Mouse (Mus musculus): ENCODE measurements at regions not wholly inside any gene's neighbourhood (a gene's known extent, or its start where the extent isn't known, plus 50 kb on each side); places are given as distances from the start of the nearest gene placed in this dataset.
A peak's percentile ranks its signal among the peaks of the same experiment; 100 is the strongest.

DNA sequence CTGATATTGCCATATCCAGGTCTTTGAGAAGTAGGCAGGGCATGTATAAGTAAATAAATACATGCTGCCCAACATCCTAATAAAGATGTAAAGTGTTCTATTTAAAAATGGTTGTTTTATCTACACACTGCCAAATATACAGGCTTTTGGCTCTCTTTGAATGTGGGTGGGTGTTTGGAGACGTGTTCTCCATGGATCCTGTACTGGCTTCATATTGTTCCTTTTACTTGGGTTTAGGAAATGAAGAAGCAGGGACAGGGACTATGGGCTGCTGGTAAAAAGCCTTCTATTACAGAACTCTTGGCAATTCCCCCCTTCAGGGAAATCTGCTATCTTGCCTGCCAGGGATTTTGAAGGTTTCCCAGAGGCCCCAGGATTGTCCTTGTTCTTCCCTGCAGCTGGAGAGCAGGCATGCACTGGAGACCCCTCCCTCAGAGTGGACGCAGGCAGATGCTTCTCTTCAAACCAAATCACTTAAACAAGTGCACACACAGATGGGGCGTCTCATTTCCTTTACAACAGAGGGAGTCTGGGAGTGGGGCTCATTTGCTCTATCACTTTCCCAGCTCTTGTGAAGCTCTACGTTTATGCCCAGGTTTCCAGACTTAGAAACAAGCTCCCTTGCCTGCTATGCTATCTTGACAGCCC is 502.6 kb upstream of the Nrp1 start:
- DNase-seq: no peak
- Histone ChIP-seq H3K4me1 (ENCODE audit: control insufficient read depth, insufficient read depth, low read length) (no peaks in the 10 kb centered on the region), H3K27me3 (ENCODE audit: control insufficient read depth, insufficient read depth, low read length) (no peaks in the 10 kb centered on the region), H3K27ac (ENCODE audit: insufficient read depth, low read length) (no peak overlapping the region), H3K4me3 (replicated peaks; ENCODE audit: insufficient read depth, low read depth, low read length) (no peak overlapping the region)
- WGBS: 53% methylated on average over 4 of the region's 4 CpGs
- no peak for TF ChIP-seq POLR2A (IDR thresholded peaks at IDR 0.05; ENCODE audit: borderline replicate concordance, insufficient read depth, low read length)
- TF ChIP-seq CTCF (IDR thresholded peaks at IDR 0.05; ENCODE audit: borderline replicate concordance, insufficient read depth, low read depth, low read length): no peak

DNA sequence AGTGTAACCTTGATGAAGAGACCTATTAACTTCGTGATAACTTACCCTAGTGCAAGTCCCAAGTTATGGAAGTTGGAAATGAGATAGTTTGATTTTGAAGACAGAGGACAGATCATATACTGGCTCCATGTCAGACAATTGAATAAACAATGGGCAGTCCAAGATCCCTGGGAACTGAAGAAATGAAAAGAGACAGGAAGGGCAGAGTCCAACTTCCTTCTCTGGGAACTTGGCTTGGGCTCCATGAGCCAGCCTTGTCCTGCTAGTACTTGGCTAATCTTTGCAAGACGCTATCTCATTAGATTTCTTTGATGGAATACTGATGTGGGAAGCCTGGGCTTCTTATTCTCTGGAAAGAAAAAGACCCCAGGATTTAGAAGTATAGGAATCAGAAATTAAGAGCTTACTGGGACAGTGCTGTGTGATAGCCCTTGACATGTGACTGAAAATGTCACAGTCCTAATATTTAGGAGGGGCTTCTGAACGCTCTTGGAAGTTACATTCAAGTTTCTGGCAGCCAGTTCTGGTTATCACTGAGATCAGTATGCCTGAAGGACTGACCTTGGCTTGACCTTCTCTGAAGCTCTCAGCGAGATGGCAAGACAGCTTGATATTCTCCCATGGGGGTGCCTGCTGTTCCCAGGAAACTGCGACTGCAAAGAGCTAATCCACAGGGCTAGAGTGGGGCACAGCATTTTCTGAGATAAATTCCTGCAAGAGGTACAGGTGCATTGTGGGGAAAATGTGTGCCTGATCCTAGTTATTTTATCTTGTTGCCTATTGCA is 501.9 kb upstream of the Nrp1 start:
- TF ChIP-seq POLR2A (IDR thresholded peaks at IDR 0.05; ENCODE audit: borderline replicate concordance, insufficient read depth, low read length): no peak
- no peak for TF ChIP-seq CTCF (IDR thresholded peaks at IDR 0.05; ENCODE audit: borderline replicate concordance, insufficient read depth, low read depth, low read length)
- Histone ChIP-seq H3K27ac (ENCODE audit: insufficient read depth, low read length) (no peak overlapping the region), H3K27me3 (ENCODE audit: control insufficient read depth, insufficient read depth, low read length) (no peaks in the 10 kb centered on the region), H3K4me1 (ENCODE audit: control insufficient read depth, insufficient read depth, low read length) (no peaks in the 10 kb centered on the region), H3K4me3 (replicated peaks; ENCODE audit: insufficient read depth, low read depth, low read length) (no peak overlapping the region)
- no peak for DNase-seq
- 45% methylated on average over 5 of the region's 5 CpGs for WGBS

DNA sequence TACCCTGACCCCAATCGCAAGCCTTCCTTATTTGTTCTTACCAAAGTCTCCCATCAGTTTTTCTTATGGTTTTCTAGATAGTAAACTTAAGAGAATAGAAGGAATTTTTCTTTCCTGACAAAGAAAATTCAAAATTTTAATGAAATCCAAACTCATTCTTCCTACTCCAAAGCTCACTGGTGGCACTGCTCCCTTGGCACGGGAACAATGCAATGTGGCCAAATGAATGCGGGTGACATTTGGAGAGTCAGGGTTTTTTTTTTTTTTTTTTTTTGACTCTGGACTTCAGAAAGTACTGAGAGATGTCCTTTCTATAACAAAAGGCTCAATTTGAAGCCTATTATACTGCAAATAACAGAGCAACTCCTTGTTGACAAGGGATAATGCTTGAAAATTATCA is 499.4 kb upstream of the Nrp1 start:
- H3K27me3 ChIP-seq (ENCODE audit: control insufficient read depth, insufficient read depth, low read length): no peaks in the 10 kb centered on the region
- no peak overlapping the region for H3K27ac ChIP-seq (ENCODE audit: insufficient read depth, low read length)
- WGBS: 26% methylated on average over 3 of the region's 3 CpGs

DNA sequence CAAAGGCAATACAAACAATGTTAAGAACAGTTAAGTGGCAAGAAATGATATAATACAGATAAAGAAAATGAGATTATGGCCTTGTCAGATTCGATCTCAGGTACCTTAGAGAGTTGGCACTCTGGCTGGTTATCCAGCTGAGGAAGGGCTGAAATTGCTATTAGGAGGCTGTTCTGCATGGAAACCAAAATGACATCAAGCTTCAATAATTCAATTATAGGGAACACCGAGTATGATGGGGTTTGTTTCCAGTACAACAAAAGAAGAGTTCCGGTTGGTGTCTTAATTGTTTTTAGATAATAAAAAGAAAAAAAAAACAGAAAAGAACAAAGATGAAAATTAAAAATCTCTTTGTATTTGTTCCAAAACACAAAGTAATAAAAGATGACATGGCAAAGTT is 498.0 kb upstream of the Nrp1 start:
- DNase-seq: no peak
- no peak overlapping the region for H3K27ac ChIP-seq (ENCODE audit: insufficient read depth, low read length)
- no peaks in the 10 kb centered on the region for H3K27me3 ChIP-seq (ENCODE audit: control insufficient read depth, insufficient read depth, low read length)
- no peak overlapping the region for H3K4me3 ChIP-seq (replicated peaks; ENCODE audit: insufficient read depth, low read depth, low read length)
- no peaks in the 10 kb centered on the region for H3K4me1 ChIP-seq (ENCODE audit: control insufficient read depth, insufficient read depth, low read length)
- TF ChIP-seq CTCF (IDR thresholded peaks at IDR 0.05; ENCODE audit: borderline replicate concordance, insufficient read depth, low read depth, low read length) (no peak), POLR2A (IDR thresholded peaks at IDR 0.05; ENCODE audit: borderline replicate concordance, insufficient read depth, low read length) (no peak)
- WGBS: 66% methylated on average over 3 of the region's 3 CpGs

More for the DNA sequence above, 499.4 kb upstream of the Nrp1 start:
- DNase-seq: peak; percentile 12 to 20
- TF ChIP-seq CTCF (IDR thresholded peaks at IDR 0.05; ENCODE audit: borderline replicate concordance, insufficient read depth, low read depth, low read length): no peak
- no peak for TF ChIP-seq POLR2A (IDR thresholded peaks at IDR 0.05; ENCODE audit: borderline replicate concordance, insufficient read depth, low read length)
- Histone ChIP-seq H3K4me3 (replicated peaks; ENCODE audit: insufficient read depth, low read depth, low read length) (no peak overlapping the region), H3K4me1 (ENCODE audit: control insufficient read depth, insufficient read depth, low read length) (no peaks in the 10 kb centered on the region)

DNA sequence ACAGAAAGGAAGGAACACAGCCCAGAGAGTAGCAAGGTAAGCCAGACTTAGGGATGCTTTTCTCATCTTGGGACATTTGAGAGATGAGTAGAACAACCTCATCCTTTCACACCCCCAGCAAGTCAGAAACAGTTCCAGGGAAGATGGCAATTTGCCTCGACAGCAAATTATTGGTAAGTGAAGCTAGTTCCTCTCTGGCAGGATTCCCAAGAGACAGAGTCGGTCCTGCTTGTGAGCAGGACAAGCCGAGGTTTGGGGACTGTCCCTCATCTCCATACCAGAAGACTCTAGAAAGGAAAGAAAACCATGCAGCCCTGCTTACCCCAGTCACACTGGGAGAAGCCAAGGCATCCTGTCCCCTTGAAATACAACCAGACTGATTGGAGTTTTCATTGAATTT is 497.5 kb upstream of the Nrp1 start:
- H3K4me1 ChIP-seq (ENCODE audit: control insufficient read depth, insufficient read depth, low read length): no peaks in the 10 kb centered on the region
- H3K27ac ChIP-seq (ENCODE audit: insufficient read depth, low read length): no peak overlapping the region
- TF ChIP-seq POLR2A (IDR thresholded peaks at IDR 0.05; ENCODE audit: borderline replicate concordance, insufficient read depth, low read length) (no peak), CTCF (IDR thresholded peaks at IDR 0.05; ENCODE audit: borderline replicate concordance, insufficient read depth, low read depth, low read length) (no peak)
- no peaks in the 10 kb centered on the region for H3K27me3 ChIP-seq (ENCODE audit: control insufficient read depth, insufficient read depth, low read length)
- no peak for DNase-seq
- WGBS: 16% methylated on average over 3 of the region's 3 CpGs
- no peak overlapping the region for H3K4me3 ChIP-seq (replicated peaks; ENCODE audit: insufficient read depth, low read depth, low read length)

DNA sequence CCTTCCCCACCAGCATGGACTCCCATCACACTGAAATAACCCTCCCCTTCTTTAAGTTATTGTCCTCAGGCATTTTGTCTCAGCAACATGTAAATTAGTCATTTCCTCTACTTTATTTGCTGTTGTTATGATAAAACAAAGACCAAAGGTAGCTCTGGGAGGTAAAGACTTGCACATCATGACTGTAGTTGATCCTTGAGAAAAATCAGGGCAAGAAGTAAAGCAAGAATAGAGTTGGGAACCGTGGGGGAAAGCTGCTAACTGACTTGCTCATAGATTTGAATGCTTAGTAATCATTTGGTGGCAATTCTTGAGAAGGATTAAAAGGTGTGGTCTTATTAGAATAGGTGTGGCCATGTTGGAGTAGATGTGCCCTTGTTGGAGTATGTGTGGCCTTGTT is 473.8 kb upstream of the Nrp1 start:
- Histone ChIP-seq H3K27me3 (ENCODE audit: control insufficient read depth, insufficient read depth, low read length) (no peaks in the 10 kb centered on the region; the same call in 1 of the 2 replicates), H3K4me1 (ENCODE audit: control insufficient read depth, insufficient read depth, low read length) (no peaks in the 10 kb centered on the region), H3K27ac (ENCODE audit: insufficient read depth, low read length) (no peak overlapping the region), H3K4me3 (replicated peaks; ENCODE audit: insufficient read depth, low read depth, low read length) (no peak overlapping the region)
- 64% methylated on average over 1 of the region's 1 CpGs for WGBS
- DNase-seq: no peak
- no peak for TF ChIP-seq CTCF (IDR thresholded peaks at IDR 0.05; ENCODE audit: borderline replicate concordance, insufficient read depth, low read depth, low read length)
- no peak for TF ChIP-seq POLR2A (IDR thresholded peaks at IDR 0.05; ENCODE audit: borderline replicate concordance, insufficient read depth, low read length)

DNA sequence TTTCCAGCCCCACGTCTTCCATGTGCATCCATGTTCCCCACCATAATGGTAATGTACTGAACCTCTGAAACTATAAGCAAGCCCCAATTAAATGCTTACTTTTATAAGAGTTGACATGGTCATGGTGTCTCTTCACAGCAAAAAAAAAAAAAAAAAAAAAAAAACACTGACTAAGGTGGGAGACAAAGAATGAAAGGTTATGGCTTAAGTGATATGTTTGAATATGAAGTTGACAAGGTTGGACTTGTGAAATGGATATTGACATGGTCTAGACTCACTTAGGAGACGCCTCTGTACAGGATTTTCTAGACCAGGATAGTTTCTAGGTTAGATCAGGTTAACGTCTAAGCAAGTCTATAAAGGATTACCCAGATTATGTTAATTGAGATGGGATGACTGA is 473.2 kb upstream of the Nrp1 start:
- no peak overlapping the region for H3K27ac ChIP-seq (ENCODE audit: insufficient read depth, low read length)
- WGBS: 78% methylated on average over 3 of the region's 3 CpGs
- no peak for TF ChIP-seq POLR2A (IDR thresholded peaks at IDR 0.05; ENCODE audit: borderline replicate concordance, insufficient read depth, low read length)
- no peak for TF ChIP-seq CTCF (IDR thresholded peaks at IDR 0.05; ENCODE audit: borderline replicate concordance, insufficient read depth, low read depth, low read length)
- no peak for DNase-seq
- no peaks in the 10 kb centered on the region; the same call in 1 of the 2 replicates for H3K27me3 ChIP-seq (ENCODE audit: control insufficient read depth, insufficient read depth, low read length)
- no peaks in the 10 kb centered on the region for H3K4me1 ChIP-seq (ENCODE audit: control insufficient read depth, insufficient read depth, low read length)
- H3K4me3 ChIP-seq (replicated peaks; ENCODE audit: insufficient read depth, low read depth, low read length): no peak overlapping the region

DNA sequence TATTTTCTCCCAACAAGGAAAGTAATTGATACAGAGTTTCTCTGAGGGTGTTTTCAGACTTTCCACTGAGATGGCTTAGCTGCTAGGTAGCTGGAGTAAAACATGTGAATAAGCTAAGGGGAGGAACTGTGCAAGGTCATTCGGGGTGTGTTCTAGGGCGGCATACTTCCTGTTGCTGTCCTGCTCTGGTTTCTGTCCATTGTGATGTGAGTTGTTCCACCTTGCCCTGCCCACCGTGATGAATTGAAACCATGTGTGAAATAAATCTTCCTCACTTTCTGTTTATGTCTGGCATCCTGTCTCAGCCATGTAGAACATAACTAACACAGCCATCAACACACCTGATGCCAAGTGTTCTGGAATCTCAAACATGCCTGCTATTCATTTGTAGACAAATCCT is 472.6 kb upstream of the Nrp1 start:
- H3K27me3 ChIP-seq (ENCODE audit: control insufficient read depth, insufficient read depth, low read length): no peaks in the 10 kb centered on the region; the same call in 1 of the 2 replicates
- no peak for DNase-seq
- no peak for TF ChIP-seq CTCF (IDR thresholded peaks at IDR 0.05; ENCODE audit: borderline replicate concordance, insufficient read depth, low read depth, low read length)
- no peak for TF ChIP-seq POLR2A (IDR thresholded peaks at IDR 0.05; ENCODE audit: borderline replicate concordance, insufficient read depth, low read length)
- no peak overlapping the region for H3K4me3 ChIP-seq (replicated peaks; ENCODE audit: insufficient read depth, low read depth, low read length)
- 85% methylated on average over 3 of the region's 3 CpGs for WGBS
- H3K4me1 ChIP-seq (ENCODE audit: control insufficient read depth, insufficient read depth, low read length): no peaks in the 10 kb centered on the region
- H3K27ac ChIP-seq (ENCODE audit: insufficient read depth, low read length): no peak overlapping the region
